Mouse (Mus musculus): ENCODE data around the gene Hoxb8.

Gene Hoxb8

GRCm38 (mm10) chr11:96332618-96333032 lies 50.9 kb downstream of the Hoxb8 start:
- no peak for DNase-seq (ENCODE audit: low read depth, low spot score)

DNA sequence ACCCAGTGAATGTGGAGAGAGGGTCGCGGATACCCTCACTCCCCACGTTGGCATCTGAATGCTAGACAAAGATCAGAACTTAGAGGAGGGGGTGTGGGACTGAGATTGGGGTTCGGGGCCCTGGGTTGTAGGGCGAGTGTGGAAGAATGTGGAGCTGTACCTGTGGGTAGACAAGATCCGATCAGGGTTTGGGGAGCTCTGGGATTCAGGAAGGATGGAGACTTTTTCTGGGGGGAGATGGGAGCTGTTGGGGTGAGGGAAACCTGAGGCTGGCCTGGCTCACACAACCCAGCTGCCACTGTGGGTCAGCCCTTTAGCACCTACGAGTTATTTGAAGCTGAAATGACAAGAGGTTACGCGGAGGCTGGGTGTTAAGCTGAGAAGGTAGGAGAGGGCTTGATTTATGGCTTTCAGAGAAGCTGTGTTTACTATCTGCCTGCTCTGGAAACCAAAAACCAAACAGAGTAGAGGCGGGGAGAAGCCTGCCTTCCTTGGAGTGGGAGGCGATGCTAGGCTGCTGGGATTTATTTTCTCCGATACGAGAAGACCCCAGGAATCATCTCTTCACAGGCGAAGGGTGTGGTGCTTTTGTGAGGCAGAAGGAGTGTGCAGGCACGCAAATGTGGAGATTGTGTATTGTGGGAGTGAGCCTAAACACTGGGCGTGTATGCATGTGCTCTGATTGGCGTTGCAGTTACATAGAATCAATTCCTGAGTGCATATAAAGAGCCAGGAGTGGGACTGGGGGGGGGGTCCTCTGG lies 51.7 kb downstream of the Hoxb8 start:
- no peak for DNase-seq (ENCODE audit: low read depth, low spot score)

DNA sequence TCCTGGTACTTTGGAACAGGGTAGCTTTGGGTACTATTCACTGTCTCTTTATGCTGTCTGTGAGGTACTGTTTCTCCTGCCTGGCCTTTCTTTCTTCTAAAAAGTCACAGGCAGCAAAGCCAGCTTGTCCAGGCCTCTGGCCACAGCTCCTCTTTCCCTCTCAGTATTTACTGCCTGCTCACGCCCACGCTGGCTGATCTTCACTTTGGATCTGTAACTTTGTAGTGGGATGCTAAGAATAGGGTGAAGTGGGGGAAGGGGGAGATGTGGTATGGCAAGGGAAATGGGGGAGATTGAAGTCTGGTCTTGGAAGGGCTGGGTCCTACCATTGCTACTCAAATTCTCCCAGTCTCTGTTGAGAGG lies 52.3 kb downstream of the Hoxb8 start:
- no peak for DNase-seq (ENCODE audit: low read depth, low spot score)

All from 3T3-L1 (cell line).